Mouse (Mus musculus): ENCODE results near the gene Wbp2nl.
A peak's percentile ranks its signal among the peaks of the same experiment; 100 is the strongest.

GRCm38 (mm10) chr15:82354126-82354945, 55.6 kb downstream of the Wbp2nl start, which contains the start of gene Ndufa6:
- TF ChIP-seq MYC (IDR thresholded peaks at IDR 0.05; ENCODE audit: low read depth, low read length): no peak
- TF ChIP-seq MXI1 (IDR thresholded peaks at IDR 0.05; ENCODE audit: low read depth, low read length): peak; percentile 68
- 0 out of 2 replicates have a peak, but pooled peaks have one; percentile 12 for TF ChIP-seq GATA1 (IDR thresholded peaks at IDR 0.05; ENCODE audit: low read depth, low read length)
- TF ChIP-seq E2F4 (IDR thresholded peaks at IDR 0.05; ENCODE audit: borderline replicate concordance, low read depth, low read length): no peak
- no peak for TF ChIP-seq EP300 (IDR thresholded peaks at IDR 0.05; ENCODE audit: low read depth in 1 of 2, low read length in 2 of 2)
- no peak; the same call in 1 of the 2 replicates for TF ChIP-seq RCOR1 (IDR thresholded peaks at IDR 0.05; ENCODE audit: low read depth, low read length)
- peak; percentile 73; the same call in 1 of the 2 replicates for TF ChIP-seq TBP (IDR thresholded peaks at IDR 0.05; ENCODE audit: low read depth, low read length)
- peak; percentile 56 for TF ChIP-seq USF1 (IDR thresholded peaks at IDR 0.05; ENCODE audit: low read depth, low read length)
- TF ChIP-seq MAX (IDR thresholded peaks at IDR 0.05; ENCODE audit: low read length): peak; percentile 52
- TF ChIP-seq CTCF (IDR thresholded peaks at IDR 0.05 in 2 of 3, conservative IDR thresholded peaks at IDR 0.05 in 1 of 3; ENCODE audit: control insufficient read depth in 1 of 3, insufficient read depth in 1 of 3, low read depth in 2 of 3, low read length in 3 of 3, poor library complexity in 1 of 3, severe bottlenecking in 1 of 3): peak; percentile 72 to 96 (median 91)
- TF ChIP-seq SIN3A (IDR thresholded peaks at IDR 0.05; ENCODE audit: low read length): peak; percentile 85
- TF ChIP-seq CHD1 (IDR thresholded peaks at IDR 0.05; ENCODE audit: low read depth, low read length): no peak
- peak; percentile 81 for TF ChIP-seq HCFC1 (IDR thresholded peaks at IDR 0.05; ENCODE audit: low read depth, low read length)
